Mouse (Mus musculus) hindbrain, embryonic 16.5 days (tissue): ENCODE results near the gene Kif17. TPM values are rescaled to one million over a fixed set of nuclear protein-coding genes. Genes with fewer than 3 reads are reported as not detected.

ENCODE experiments used
- ATAC-seq: fragments of 200-750 bp; cut with Nextera tagmentation; 2 replicates; pipeline ENCODE4 v1.8.0; 2017; ENCODE audit warnings: moderate TSS enrichment, moderate library complexity
- H3K27ac ChIP-seq: fragments of 300-500 bp; sonication (generic); 2 replicates; pipeline ENCODE4 v1.5.1; 2014; ENCODE audit warnings: low read depth, mild to moderate bottlenecking, control low read depth, low read length, moderate library complexity
- H3K27me3 ChIP-seq: fragments of 300-500 bp; sonication (generic); replicated peaks from 2 replicates; pipeline ENCODE4 v1.6.1; 2014; ENCODE audit warnings: low read length; ENCODE audit not compliant: control insufficient read depth, insufficient read depth
- H3K36me3 ChIP-seq: fragments of 300-500 bp; sonication (generic); 2 replicates; pipeline ENCODE4 v1.6.1; 2014; ENCODE audit warnings: mild to moderate bottlenecking, low read length, moderate library complexity, mixed read lengths; ENCODE audit not compliant: control insufficient read depth, insufficient read depth
- H3K4me1 ChIP-seq: fragments of 300-500 bp; sonication (generic); 2 replicates; pipeline ENCODE4 v1.6.1; 2014; ENCODE audit warnings: low read depth, low read length; ENCODE audit not compliant: control insufficient read depth, insufficient read depth
- H3K4me2 ChIP-seq: fragments of 300-500 bp; sonication (generic); 2 replicates; pipeline ENCODE4 v1.6.1; 2014; ENCODE audit warnings: mild to moderate bottlenecking, low read length, control low read depth, moderate library complexity
- H3K4me3 ChIP-seq: fragments of 300-500 bp; sonication (generic); 2 replicates; pipeline ENCODE4 v1.5.1; 2014; ENCODE audit warnings: mild to moderate bottlenecking, low read length, control low read depth, moderate library complexity
- H3K9ac ChIP-seq: fragments of 300-500 bp; sonication (generic); 2 replicates; pipeline ENCODE4 v1.6.1; 2014; ENCODE audit warnings: low read depth, mild to moderate bottlenecking, control low read depth, low read length, moderate library complexity
- H3K9me3 ChIP-seq: fragments of 300-500 bp; sonication (generic); 2 replicates; pipeline ENCODE4 v1.6.1; 2014; ENCODE audit warnings: mild to moderate bottlenecking, low read length, moderate library complexity; ENCODE audit not compliant: control insufficient read depth
- WGBS: fragments of 180-500 bp; shearing (Covaris S2); extraction: QIAGEN DNeasy Blood & Tissue Kit; methylation state at CpG from one replicate; pipeline ENCODE4 v1.1.7; 2014; 5-methylcytosine and 5-hydroxymethylcytosine counted together
- polyA plus RNA-seq: library from polyadenylated mRNA; unstranded; fragments of >200 nt; fragmentation: Nextera tagmentation; extraction: Ambion mirVana; gene quantifications from 2 replicates; pipeline ENCODE4 v1.2.1, GENCODE M21; 2015

Gene Kif17
- polyA plus RNA-seq, 1 experiment from 2014 or later = 4.2 TPM

DNA sequence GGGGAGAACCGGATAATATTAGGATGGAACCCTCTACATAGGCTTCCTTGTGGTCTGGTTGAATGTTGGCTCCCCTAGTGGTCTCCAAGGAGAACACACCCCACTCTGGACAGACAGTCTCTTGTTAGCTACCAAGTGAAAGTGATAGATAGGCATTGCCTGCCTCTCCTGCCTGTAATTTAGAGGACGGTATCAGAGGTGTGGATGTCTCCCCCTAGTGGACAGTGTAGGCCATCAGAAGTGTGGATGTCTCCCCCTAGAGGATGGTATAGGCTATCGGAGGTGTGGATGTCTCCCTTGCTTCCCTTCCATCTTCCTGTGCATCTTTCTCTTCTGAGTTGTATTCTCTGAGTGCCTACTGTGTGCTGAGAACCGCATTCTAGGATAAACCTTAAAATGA lies 32.6 kb downstream of the Kif17 start:
- Histone ChIP-seq H3K27me3 (no peaks in the 10 kb centered on the region), H3K9ac (no peak overlapping the region), H3K36me3 (no peaks in the 10 kb centered on the region), H3K9me3 (no peaks in the 10 kb centered on the region), H3K4me3 (no peak overlapping the region), H3K4me1 (no peaks in the 10 kb centered on the region), H3K4me2 (no peak overlapping the region), H3K27ac (no peak overlapping the region)
- WGBS = 31% methylated on average over 4 of the region's 4 CpGs
- peak; percentile 62 for ATAC-seq

- no peak overlapping the region for H3K4me2 ChIP-seq
- 86% methylated on average over 12 of the region's 12 CpGs for WGBS
Observed at GRCm38 (mm10) chr4:138286411-138286810, 36.2 kb downstream of the Kif17 start.

DNA sequence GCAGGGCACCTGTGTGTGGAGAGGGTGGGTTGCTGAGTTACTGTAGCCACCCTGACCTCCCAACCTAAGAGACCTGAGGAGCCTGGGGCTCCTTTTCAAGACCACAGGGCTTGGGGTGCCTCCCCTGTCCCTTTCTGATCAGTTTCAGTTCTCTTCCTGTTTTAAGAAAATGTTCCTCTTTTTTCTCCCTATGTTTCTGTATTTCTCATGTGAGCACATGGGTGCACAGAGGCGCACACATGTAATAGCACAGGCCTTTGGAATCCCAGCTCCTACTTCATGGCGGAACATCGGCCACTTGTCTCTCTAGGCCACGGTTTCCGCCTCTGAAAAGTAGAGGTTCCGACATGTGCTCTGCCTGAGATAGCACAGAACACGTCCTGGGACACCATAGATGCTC lies 38.5 kb downstream of the Kif17 start:
- 89% methylated on average over 7 of the region's 7 CpGs for WGBS

More at GRCm38 (mm10) chr4:138286411-138286810, 36.2 kb downstream of the Kif17 start:
- no peak overlapping the region for H3K27ac ChIP-seq
- H3K4me3 ChIP-seq = no peak overlapping the region
- no peaks in the 10 kb centered on the region for H3K4me1 ChIP-seq
- H3K9ac ChIP-seq = no peak overlapping the region
- no peak for ATAC-seq
- H3K9me3 ChIP-seq = no peaks in the 10 kb centered on the region
- no peaks in the 10 kb centered on the region for H3K27me3 ChIP-seq
- no peaks in the 10 kb centered on the region for H3K36me3 ChIP-seq

DNA sequence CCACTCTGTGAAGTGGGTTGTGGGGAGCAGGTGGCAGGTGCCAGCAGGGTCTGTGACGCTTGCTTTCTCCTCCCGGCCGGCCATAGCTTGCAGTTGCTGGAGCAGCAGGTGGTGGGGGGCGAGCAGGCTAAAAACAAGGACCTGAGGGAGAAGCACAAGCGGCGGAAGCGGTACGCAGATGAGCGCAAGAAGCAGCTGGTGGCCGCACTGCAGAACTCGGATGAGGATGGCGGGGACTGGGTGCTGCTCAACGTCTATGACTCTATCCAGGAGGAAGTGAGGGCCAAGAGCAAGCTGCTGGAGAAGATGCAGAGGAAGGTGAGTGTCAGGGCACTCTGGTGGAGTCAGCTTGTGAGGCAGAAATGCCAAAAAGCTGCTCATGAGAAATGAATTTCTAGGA lies 41.8 kb downstream of the Kif17 start:
- no peaks in the 10 kb centered on the region for H3K27me3 ChIP-seq
- H3K4me1 ChIP-seq = peaks cover 5% of the 10 kb centered on the region
- H3K36me3 ChIP-seq = no peaks in the 10 kb centered on the region
- ATAC-seq = no peak
- 84% methylated on average over 13 of the region's 13 CpGs for WGBS
- no peaks in the 10 kb centered on the region for H3K9me3 ChIP-seq
- no peak overlapping the region for H3K9ac ChIP-seq
- no peak overlapping the region for H3K4me2 ChIP-seq
- H3K27ac ChIP-seq = no peak overlapping the region
- H3K4me3 ChIP-seq = no peak overlapping the region

More for the DNA sequence above, 38.5 kb downstream of the Kif17 start:
- no peak overlapping the region for H3K27ac ChIP-seq
- H3K9ac ChIP-seq = no peak overlapping the region
- H3K36me3 ChIP-seq = no peaks in the 10 kb centered on the region
- no peak for ATAC-seq
- no peak overlapping the region for H3K4me2 ChIP-seq
- H3K27me3 ChIP-seq = no peaks in the 10 kb centered on the region
- H3K4me1 ChIP-seq = peaks cover 5% of the 10 kb centered on the region
- H3K4me3 ChIP-seq = no peak overlapping the region
- H3K9me3 ChIP-seq = no peaks in the 10 kb centered on the region

DNA sequence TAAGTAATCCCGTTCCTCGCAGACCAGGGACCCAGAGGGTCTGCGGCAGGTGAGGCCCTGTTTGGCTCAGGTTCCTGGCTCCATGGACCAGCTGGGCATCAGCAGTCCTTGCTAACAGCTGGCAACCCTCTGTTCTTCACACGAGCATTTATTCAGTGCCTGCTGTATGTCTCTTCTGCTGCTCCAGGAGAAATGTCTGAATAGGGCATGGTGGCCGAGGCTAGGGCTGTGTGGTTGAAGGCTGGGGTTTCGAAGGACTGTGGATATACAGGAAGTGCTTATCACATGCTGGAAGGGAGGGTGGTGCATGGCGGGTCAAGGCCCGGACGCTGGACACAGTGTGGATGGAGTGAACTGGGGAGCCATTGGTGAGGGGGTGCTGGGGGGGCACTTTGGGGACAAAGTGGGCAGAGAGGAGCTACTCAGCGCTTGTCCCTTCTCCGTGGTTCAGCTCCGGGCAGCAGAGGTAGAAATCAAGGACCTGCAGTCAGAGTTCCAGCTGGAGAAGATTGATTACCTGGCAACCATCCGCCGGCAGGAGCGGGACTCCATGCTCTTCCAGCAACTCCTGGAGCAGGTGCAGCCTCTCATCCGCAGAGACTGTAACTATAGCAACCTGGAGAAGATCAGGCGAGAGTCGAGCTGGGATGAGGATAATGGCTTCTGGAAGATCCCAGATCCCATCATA lies 43.2 kb downstream of the Kif17 start:
- Histone ChIP-seq H3K36me3 (no peaks in the 10 kb centered on the region), H3K4me2 (peak overlapping the region; percentile 25; the same call in 1 of the 2 replicates)

GRCm38 (mm10) chr4:138293949-138294550 lies 43.8 kb downstream of the Kif17 start:
- 58% methylated on average over 10 of the region's 14 CpGs for WGBS
- Histone ChIP-seq H3K36me3 (no peaks in the 10 kb centered on the region), H3K4me1 (peaks cover 5% of the 10 kb centered on the region), H3K4me2 (peak overlapping the region; percentile 25; the same call in 1 of the 2 replicates), H3K9ac (no peak overlapping the region; the same call in 1 of the 2 replicates), H3K4me3 (no peak overlapping the region), H3K27ac (peak overlapping the region; percentile 89), H3K9me3 (no peaks in the 10 kb centered on the region), H3K27me3 (0 out of 2 replicates have a peak, but pooled peaks cover 2% of the 10 kb centered on the region)
- peak; percentile 59 for ATAC-seq

More for the DNA sequence above, 43.2 kb downstream of the Kif17 start:
- Histone ChIP-seq H3K4me3 (no peak overlapping the region), H3K9ac (no peak overlapping the region; the same call in 1 of the 2 replicates), H3K4me1 (peaks cover 5% of the 10 kb centered on the region), H3K27me3 (0 out of 2 replicates have a peak, but pooled peaks cover 2% of the 10 kb centered on the region), H3K9me3 (no peaks in the 10 kb centered on the region), H3K27ac (peak overlapping the region; percentile 89)
- WGBS = 55% methylated on average over 18 of the region's 18 CpGs
- ATAC-seq = peak; percentile 93

- Histone ChIP-seq H3K4me3 (no peak overlapping the region), H3K27me3 (0 out of 2 replicates have a peak, but pooled peaks cover 2% of the 10 kb centered on the region), H3K4me2 (no peak overlapping the region), H3K9ac (no peak overlapping the region), H3K4me1 (peaks cover 18% of the 10 kb centered on the region), H3K27ac (no peak overlapping the region), H3K36me3 (no peaks in the 10 kb centered on the region), H3K9me3 (no peaks in the 10 kb centered on the region)
- no peak for ATAC-seq
- 85% methylated on average over 10 of the region's 10 CpGs for WGBS
Observed at GRCm38 (mm10) chr4:138301271-138301780, 51.1 kb downstream of the Kif17 start.

DNA sequence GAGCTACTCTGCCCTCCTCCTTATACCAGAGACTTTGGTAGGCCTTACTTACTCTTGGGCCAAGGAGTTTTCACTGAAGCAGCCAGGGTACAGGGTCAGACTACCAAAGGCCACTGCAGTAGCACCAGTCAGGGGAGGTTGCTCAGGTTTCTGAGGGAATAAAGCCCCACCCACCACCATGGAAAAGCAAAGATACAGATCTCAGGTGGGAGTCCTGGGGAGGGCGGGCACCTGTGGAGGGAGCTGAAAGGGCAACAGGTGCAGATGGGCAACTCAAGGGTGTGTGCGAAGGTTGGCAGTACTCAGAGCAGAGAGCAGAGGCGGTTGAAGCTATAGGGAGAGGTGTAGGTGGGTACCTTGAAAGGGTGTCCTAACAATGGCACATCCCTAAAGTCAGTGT lies 52.8 kb downstream of the Kif17 start:
- 0 out of 2 replicates have a peak, but pooled peaks cover 1% of the 10 kb centered on the region for H3K27me3 ChIP-seq
- H3K9ac ChIP-seq = no peak overlapping the region
- peaks cover 28% of the 10 kb centered on the region for H3K4me1 ChIP-seq
- H3K27ac ChIP-seq = no peak overlapping the region
- no peaks in the 10 kb centered on the region for H3K36me3 ChIP-seq
- WGBS = 97% methylated on average over 3 of the region's 3 CpGs
- no peak overlapping the region for H3K4me2 ChIP-seq
- no peaks in the 10 kb centered on the region for H3K9me3 ChIP-seq
- no peak for ATAC-seq
- H3K4me3 ChIP-seq = no peak overlapping the region

DNA sequence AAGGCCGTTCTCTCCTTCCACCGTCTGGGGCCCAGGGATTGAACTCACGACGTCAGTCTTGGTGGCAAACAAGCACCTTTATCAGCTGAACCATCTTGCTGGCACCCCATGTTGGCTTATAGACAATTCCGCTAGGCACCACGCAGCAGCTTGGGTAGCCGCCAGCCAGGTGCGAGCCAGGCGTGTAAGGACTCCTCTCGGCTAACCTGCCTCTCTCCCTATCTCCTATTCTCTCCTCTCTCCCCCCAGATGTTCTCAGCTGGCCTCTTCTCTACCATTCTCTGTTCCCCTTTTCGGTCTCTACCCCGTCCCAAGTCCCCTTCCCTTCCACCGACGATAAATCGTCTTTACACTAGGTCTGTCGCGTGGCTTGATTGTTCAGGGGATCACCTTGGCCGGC lies 53.5 kb downstream of the Kif17 start:
- Histone ChIP-seq H3K9me3 (no peaks in the 10 kb centered on the region), H3K4me1 (peaks cover 28% of the 10 kb centered on the region), H3K27ac (peak overlapping the region; percentile 60), H3K4me3 (peak overlapping the region; percentile 95), H3K27me3 (no peaks in the 10 kb centered on the region), H3K36me3 (no peaks in the 10 kb centered on the region), H3K9ac (peak overlapping the region; percentile 54), H3K4me2 (peak overlapping the region; percentile 80)
- WGBS = 18% methylated on average over 18 of the region's 18 CpGs
- no peak for ATAC-seq
